Mouse (Mus musculus): Measurements from ENCODE around the gene Thnsl1. TPM values are rescaled to one million over a fixed set of nuclear protein-coding genes. Genes with fewer than 3 reads are reported as not detected.
A peak's percentile ranks its signal among the peaks of the same experiment; 100 is the strongest.

The Thnsl1 gene
- 6.2 TPM in 2 replicates for polyA plus RNA-seq (2015; fragmentation: Nextera tagmentation; extraction: Ambion mirVana)

DNA sequence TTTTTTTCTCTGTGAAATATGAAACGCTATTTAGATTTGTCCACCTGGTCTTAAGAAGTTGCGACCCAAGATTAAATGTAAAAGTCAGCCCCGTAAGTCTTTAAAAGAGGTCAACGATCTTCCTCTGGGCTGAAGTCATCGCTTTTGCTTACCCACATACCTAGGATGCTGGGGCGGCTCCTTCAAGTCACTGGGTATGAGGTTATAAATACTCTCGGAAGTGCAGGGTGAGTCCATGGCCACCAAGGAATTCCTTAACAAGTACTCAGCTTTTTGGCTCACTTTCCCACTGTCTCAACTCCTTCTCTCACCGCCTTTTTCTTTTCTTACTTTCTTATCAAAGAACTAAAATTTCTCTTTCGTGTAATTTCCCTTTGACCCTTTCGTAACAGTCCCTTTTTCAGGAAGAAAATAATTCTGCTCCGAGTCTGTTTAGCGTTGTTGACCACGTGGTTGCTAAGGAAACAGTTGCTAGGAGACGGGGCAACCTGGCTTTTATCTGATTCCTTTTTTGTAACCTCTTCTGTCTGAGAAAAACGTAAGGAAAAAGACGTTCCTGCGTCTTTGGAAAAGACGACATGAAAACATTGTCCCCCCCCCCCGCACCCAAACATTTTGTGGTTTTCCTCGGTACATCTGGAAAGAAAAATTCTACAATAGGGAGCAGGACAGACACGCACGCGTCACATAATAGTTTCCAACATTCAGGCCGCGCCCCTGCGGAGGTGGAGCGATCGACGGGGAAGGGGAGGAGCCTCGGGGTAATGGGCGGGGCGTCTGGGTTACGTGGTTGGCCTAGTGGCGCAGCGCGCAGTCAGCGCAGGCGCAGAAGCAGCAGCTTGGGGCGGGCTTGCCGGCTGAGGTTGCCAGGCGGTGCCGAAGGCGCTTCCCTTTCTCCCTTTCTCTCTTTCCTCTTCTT, at the start of gene Thnsl1, which contains the start of gene Enkur:
Thnsl1 (plus strand) TSS at position 813 of the 919 bp plus-strand sequence.
Enkur (minus strand) TSS at position 454 of the 919 bp plus-strand sequence.
- H3K9ac ChIP-seq, result peak within 1 kb of the TSS; percentile 66
- peaks cover 10% of the 10 kb centered on the region for H3K4me1 ChIP-seq
- no peaks in the 10 kb centered on the region for H3K9me3 ChIP-seq
- H3K36me3 ChIP-seq, result no peaks in the 10 kb centered on the region
- peak within 1 kb of the TSS; percentile 74 for H3K4me2 ChIP-seq (replicated peaks)
- WGBS, result 3% methylated on average over 43 of the region's 43 CpGs
- peak; percentile 99 for ATAC-seq (ENCODE audit: low FRiP score, low read depth)
- H3K4me3 ChIP-seq, result peak within 1 kb of the TSS; percentile 65
- H3K27ac ChIP-seq, result no peak within 1 kb of the TSS
- H3K27me3 ChIP-seq, result no peaks in the 10 kb centered on the region

DNA sequence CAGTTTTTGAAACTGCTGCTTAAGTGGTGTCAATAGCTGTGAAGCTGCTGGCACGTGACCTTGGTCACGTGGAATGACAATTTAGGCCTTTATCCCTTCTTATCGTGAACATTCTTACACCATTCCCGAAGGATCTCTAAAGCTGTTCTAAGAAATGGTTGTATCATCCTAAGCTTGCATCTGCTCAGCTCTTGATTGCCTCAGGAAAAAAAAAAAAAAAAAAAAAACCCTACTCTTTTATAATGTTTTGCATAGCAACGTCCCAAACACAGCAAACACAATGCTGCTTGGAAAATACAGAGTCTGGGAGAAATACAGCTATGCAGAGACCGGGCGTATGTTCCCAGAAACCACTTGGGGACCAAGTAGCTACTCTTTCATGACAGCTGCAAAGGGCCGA, 41.2 kb upstream of the Thnsl1 start:
- ATAC-seq (ENCODE audit: low FRiP score, low read depth), result no peak
- 80% methylated on average over 8 of the region's 8 CpGs for WGBS
- no peaks in the 10 kb centered on the region for H3K4me1 ChIP-seq

DNA sequence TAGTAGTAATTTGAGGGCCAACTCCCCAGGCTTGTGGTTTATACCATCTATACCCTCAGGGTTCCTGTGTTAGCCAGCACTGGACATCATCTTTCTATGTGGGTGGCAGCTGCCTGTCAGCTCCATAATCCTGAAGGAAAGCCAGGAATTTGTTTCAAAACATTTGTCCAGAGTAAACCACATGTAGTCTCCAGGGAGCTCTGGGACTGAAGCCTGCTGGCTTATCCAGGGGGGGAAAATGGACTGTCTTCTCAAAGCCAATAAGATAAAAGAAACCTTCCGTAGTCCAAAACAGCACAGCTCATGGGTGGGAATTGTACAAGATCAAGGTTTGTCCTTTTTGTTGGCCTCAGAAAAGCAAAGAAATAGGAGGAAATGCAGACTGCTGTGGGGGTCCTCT, 37.6 kb upstream of the Thnsl1 start:
- 74% methylated on average over 1 of the region's 1 CpGs for WGBS
- H3K4me2 ChIP-seq (replicated peaks), result no peak overlapping the region

More for the DNA sequence above, 41.2 kb upstream of the Thnsl1 start:
- H3K36me3 ChIP-seq, result no peaks in the 10 kb centered on the region
- no peak overlapping the region for H3K4me2 ChIP-seq (replicated peaks)
- H3K27me3 ChIP-seq, result no peaks in the 10 kb centered on the region
- no peak overlapping the region for H3K9ac ChIP-seq
- no peak overlapping the region for H3K27ac ChIP-seq
- no peak overlapping the region for H3K4me3 ChIP-seq
- no peaks in the 10 kb centered on the region for H3K9me3 ChIP-seq

GRCm38 (mm10) chr2:21172797-21173196, 32.7 kb upstream of the Thnsl1 start:
- no peak overlapping the region for H3K4me3 ChIP-seq
- no peak overlapping the region for H3K4me2 ChIP-seq (replicated peaks)
- peaks cover 5% of the 10 kb centered on the region; the same call in 1 of the 2 replicates for H3K9me3 ChIP-seq
- no peaks in the 10 kb centered on the region for H3K27me3 ChIP-seq
- no peaks in the 10 kb centered on the region for H3K4me1 ChIP-seq
- H3K27ac ChIP-seq, result no peak overlapping the region
- ATAC-seq (ENCODE audit: low FRiP score, low read depth), result no peak
- WGBS, result 83% methylated on average over 3 of the region's 3 CpGs
- H3K36me3 ChIP-seq, result no peaks in the 10 kb centered on the region
- no peak overlapping the region for H3K9ac ChIP-seq

More for the DNA sequence above, 37.6 kb upstream of the Thnsl1 start:
- Histone ChIP-seq H3K36me3 (no peaks in the 10 kb centered on the region), H3K4me3 (no peak overlapping the region), H3K9ac (no peak overlapping the region), H3K27ac (no peak overlapping the region), H3K9me3 (peaks cover 5% of the 10 kb centered on the region; the same call in 1 of the 2 replicates), H3K4me1 (no peaks in the 10 kb centered on the region), H3K27me3 (no peaks in the 10 kb centered on the region)
- no peak for ATAC-seq (ENCODE audit: low FRiP score, low read depth)

DNA sequence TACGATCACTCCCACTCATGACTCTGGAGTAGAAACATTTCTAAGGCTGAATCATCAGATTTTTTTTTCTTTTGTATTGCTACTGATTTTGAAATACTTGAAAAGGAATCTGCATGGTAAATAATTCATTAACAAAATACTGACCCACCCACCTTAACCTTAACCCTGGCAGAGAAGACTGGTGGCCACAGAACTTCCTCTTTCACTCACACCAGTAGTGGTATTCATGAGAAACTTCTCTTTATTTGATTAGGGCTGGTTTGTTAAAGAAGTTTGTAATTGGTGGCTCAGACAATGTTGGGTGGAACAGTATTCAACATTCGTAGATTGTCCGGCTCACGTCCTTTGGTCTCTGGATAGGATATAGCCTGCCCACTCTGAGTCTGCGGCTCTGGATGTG, 26.4 kb upstream of the Thnsl1 start:
- H3K27ac ChIP-seq, result no peak overlapping the region
- no peaks in the 10 kb centered on the region for H3K9me3 ChIP-seq
- no peak for ATAC-seq (ENCODE audit: low FRiP score, low read depth)
- no peak overlapping the region for H3K9ac ChIP-seq
- H3K4me1 ChIP-seq, result no peaks in the 10 kb centered on the region
- 0 out of 2 replicates have a peak, but pooled peaks cover 16% of the 10 kb centered on the region for H3K27me3 ChIP-seq
- 96% methylated on average over 5 of the region's 5 CpGs for WGBS
- H3K4me2 ChIP-seq (replicated peaks), result no peak overlapping the region
- no peak overlapping the region for H3K4me3 ChIP-seq
- H3K36me3 ChIP-seq, result no peaks in the 10 kb centered on the region

- H3K27ac ChIP-seq, result no peak overlapping the region
- peaks cover 25% of the 10 kb centered on the region; the same call in 1 of the 2 replicates for H3K27me3 ChIP-seq
- no peaks in the 10 kb centered on the region for H3K9me3 ChIP-seq
- H3K4me2 ChIP-seq (replicated peaks), result no peak overlapping the region
- WGBS, result 76% methylated on average over 1 of the region's 1 CpGs
- H3K9ac ChIP-seq, result no peak overlapping the region
- no peaks in the 10 kb centered on the region for H3K36me3 ChIP-seq
- no peak overlapping the region for H3K4me3 ChIP-seq
- no peak for ATAC-seq (ENCODE audit: low FRiP score, low read depth)
- no peaks in the 10 kb centered on the region for H3K4me1 ChIP-seq
Observed at GRCm38 (mm10) chr2:21182811-21183210, 22.7 kb upstream of the Thnsl1 start.

- no peaks in the 10 kb centered on the region for H3K36me3 ChIP-seq
- no peak overlapping the region for H3K4me2 ChIP-seq (replicated peaks)
- ATAC-seq (ENCODE audit: low FRiP score, low read depth), result no peak
- H3K27me3 ChIP-seq, result peaks cover 22% of the 10 kb centered on the region; the same call in 1 of the 2 replicates
- no peaks in the 10 kb centered on the region for H3K9me3 ChIP-seq
- no peak overlapping the region for H3K27ac ChIP-seq
- H3K9ac ChIP-seq, result no peak overlapping the region
- no peaks in the 10 kb centered on the region for H3K4me1 ChIP-seq
- H3K4me3 ChIP-seq, result no peak overlapping the region
- WGBS, result 45% methylated on average over 7 of the region's 7 CpGs
Observed at GRCm38 (mm10) chr2:21187576-21187975, 17.9 kb upstream of the Thnsl1 start.

DNA sequence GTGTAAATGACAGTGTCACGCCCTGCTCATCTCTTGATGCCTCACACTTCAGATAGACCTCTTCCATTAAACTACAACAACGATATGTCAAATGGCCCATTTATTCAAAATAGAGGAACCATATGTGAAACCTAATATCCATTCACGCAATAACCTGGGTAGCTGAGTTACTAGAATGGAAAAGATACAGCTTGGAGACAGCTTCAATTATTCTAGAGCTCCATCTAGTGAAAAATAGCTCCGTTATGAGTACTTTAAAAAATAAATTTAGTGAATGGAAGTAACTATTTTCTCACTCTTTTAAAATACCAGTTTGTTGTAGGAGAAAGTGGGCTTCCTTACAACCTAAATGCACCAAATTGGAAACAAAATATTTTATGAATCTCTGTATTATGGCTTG, 16.9 kb upstream of the Thnsl1 start:
- Histone ChIP-seq H3K4me3 (no peak overlapping the region), H3K27me3 (peaks cover 12% of the 10 kb centered on the region; the same call in 1 of the 2 replicates), H3K4me2 (replicated peaks) (no peak overlapping the region), H3K9me3 (no peaks in the 10 kb centered on the region), H3K4me1 (no peaks in the 10 kb centered on the region), H3K27ac (no peak overlapping the region), H3K36me3 (no peaks in the 10 kb centered on the region), H3K9ac (no peak overlapping the region)
- 70% methylated on average over 4 of the region's 4 CpGs for WGBS
- ATAC-seq (ENCODE audit: low FRiP score, low read depth), result no peak

- Histone ChIP-seq H3K4me1 (no peaks in the 10 kb centered on the region), H3K27ac (no peak overlapping the region), H3K27me3 (no peaks in the 10 kb centered on the region; the same call in 1 of the 2 replicates), H3K9ac (no peak overlapping the region), H3K4me3 (no peak overlapping the region), H3K4me2 (replicated peaks) (no peak overlapping the region), H3K36me3 (no peaks in the 10 kb centered on the region), H3K9me3 (no peaks in the 10 kb centered on the region)
- no peak for ATAC-seq (ENCODE audit: low FRiP score, low read depth)
- 85% methylated on average over 1 of the region's 1 CpGs for WGBS
Observed at GRCm38 (mm10) chr2:21191232-21191631, 14.3 kb upstream of the Thnsl1 start.

DNA sequence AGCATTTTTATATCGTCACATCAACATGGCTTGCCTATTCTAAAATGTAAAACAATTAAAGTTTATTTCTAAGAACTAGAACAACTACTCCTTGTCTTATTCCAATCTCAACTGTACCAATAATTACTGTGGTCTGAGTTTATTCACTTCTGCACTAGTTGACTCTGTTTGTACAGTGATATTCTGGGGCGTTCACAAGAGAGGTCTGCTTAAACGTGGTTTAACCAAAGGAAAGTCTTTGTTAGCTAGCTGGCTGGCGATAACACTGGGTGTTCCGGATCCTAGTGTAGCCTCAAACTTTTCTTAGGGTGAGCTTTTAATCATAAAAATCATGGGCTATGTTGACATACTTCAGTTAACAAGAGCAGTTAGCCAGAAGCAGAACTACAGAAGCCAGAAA, 10.3 kb upstream of the Thnsl1 start:
- H3K27me3 ChIP-seq, result no peaks in the 10 kb centered on the region
- H3K4me3 ChIP-seq, result no peak overlapping the region
- no peaks in the 10 kb centered on the region for H3K4me1 ChIP-seq
- no peaks in the 10 kb centered on the region for H3K36me3 ChIP-seq
- H3K9me3 ChIP-seq, result 0 out of 2 replicates have a peak, but pooled peaks cover 2% of the 10 kb centered on the region
- H3K9ac ChIP-seq, result no peak overlapping the region
- 89% methylated on average over 5 of the region's 5 CpGs for WGBS
- H3K4me2 ChIP-seq (replicated peaks), result no peak overlapping the region
- no peak for ATAC-seq (ENCODE audit: low FRiP score, low read depth)
- no peak overlapping the region for H3K27ac ChIP-seq

- H3K27ac ChIP-seq, result no peak overlapping the region
- 0 out of 2 replicates have a peak, but pooled peaks cover 2% of the 10 kb centered on the region for H3K9me3 ChIP-seq
- no peaks in the 10 kb centered on the region for H3K27me3 ChIP-seq
- no peak overlapping the region for H3K4me2 ChIP-seq (replicated peaks)
- WGBS, result 67% methylated on average over 3 of the region's 3 CpGs
- ATAC-seq (ENCODE audit: low FRiP score, low read depth), result no peak
- no peaks in the 10 kb centered on the region for H3K4me1 ChIP-seq
- H3K4me3 ChIP-seq, result no peak overlapping the region
- no peak overlapping the region for H3K9ac ChIP-seq
- no peaks in the 10 kb centered on the region for H3K36me3 ChIP-seq
Observed at GRCm38 (mm10) chr2:21199051-21199450, 6.5 kb upstream of the Thnsl1 start.

GRCm38 (mm10) chr2:21202754-21203153, 2.8 kb upstream of the Thnsl1 start:
- no peak for ATAC-seq (ENCODE audit: low FRiP score, low read depth)
- no peak overlapping the region for H3K9ac ChIP-seq
- H3K36me3 ChIP-seq, result no peaks in the 10 kb centered on the region
- H3K27me3 ChIP-seq, result no peaks in the 10 kb centered on the region
- H3K27ac ChIP-seq, result no peak overlapping the region
- no peak overlapping the region for H3K4me3 ChIP-seq
- no peak overlapping the region for H3K4me2 ChIP-seq (replicated peaks)
- no peaks in the 10 kb centered on the region for H3K9me3 ChIP-seq
- H3K4me1 ChIP-seq, result peaks cover 10% of the 10 kb centered on the region
- 84% methylated on average over 2 of the region's 2 CpGs for WGBS

Data from limb, embryonic 13.5 days (tissue).